Mouse (Mus musculus) small intestine, adult 2 months (tissue): ENCODE data around the gene Gm20388.

Source experiments
- CTCF ChIP-seq: fragments of 200-500 bp; IDR thresholded peaks from 2 replicates; pipeline ENCODE4 v1.5.1; 2012; ENCODE audit warnings: low read depth, mild to moderate bottlenecking, control low read depth, inconsistent platforms, low read length, moderate library complexity, mixed read lengths; ENCODE audit not compliant: insufficient replicate concordance, insufficient read length; ENCODE audit errors: extremely low read depth
- POLR2A ChIP-seq: fragments of 200-500 bp; IDR thresholded peaks from 2 replicates; pipeline ENCODE4 v1.6.1; 2012; ENCODE audit warnings: low read depth, mild to moderate bottlenecking, control low read depth, inconsistent platforms, low read length, moderate library complexity

DNA sequence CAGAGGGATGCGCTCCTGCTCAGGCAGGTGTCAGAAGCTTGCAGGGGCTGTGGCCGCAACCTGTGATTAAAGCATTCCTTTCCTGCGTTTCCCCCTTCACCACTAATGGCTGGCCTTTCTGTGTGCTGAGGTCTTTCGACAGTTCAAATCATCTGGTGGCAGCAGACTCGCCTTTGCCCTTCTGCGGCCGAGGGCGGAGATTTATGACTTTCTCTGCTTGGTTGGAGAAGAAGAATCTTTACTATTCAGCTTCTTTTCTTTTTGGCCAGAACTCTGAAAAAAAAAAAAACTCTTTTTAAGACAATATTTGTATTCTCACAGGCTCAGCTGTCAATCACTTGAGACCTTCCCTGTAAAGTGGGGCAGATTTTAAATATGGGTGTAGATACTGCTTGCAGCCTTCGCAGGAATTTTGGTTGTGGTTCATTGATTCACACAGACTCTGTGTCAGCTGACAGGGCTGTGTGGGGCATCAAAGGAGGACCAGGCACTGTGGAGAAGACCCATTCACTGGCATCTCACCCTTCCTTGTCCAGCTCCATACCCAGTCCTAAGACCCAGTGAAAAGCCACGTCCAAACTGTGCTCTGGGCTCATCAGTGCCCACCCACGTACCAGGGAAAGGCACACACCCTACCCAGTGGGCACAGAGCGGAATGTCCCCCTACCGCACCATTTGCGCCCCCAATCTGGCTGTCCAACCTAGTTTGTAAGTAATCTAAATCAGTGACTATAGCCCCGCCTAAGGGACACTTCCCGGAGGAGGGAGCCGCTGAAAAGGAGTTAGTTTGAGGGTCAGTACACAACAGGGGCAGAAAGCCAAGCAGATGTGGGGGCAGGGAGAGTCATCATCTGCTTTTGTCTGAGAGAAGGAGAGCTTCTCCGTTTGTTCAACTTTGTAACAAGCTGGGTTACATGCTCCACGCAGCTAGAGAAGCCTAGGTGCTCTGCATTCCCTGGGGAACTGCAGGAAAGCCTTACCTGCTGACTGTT lies 845.0 kb downstream of the Gm20388 start:
- TF ChIP-seq CTCF (no peak), POLR2A (no peak)
